Mouse (Mus musculus) limb, embryonic 12.5 days (tissue): ENCODE measurements around the gene Mphosph6. TPM values are rescaled to one million over a fixed set of nuclear protein-coding genes. Genes with fewer than 3 reads are reported as not detected.

Experiments used
- ATAC-seq: fragments of 200-750 bp; cut with Nextera tagmentation; 2 replicates; pipeline ENCODE4 v1.8.0; 2017; ENCODE audit warnings: low read depth, moderate TSS enrichment; ENCODE audit not compliant: insufficient number of reproducible peaks, insufficient read depth, low FRiP score, low TSS enrichment
- H3K27ac ChIP-seq: fragments of 300-500 bp; sonication (generic); 2 replicates; pipeline ENCODE4 v1.5.1; 2016; ENCODE audit warnings: mild to moderate bottlenecking, moderate library complexity
- H3K27me3 ChIP-seq: fragments of 300-500 bp; sonication (generic); 2 replicates; pipeline ENCODE4 v1.6.1; 2016; ENCODE audit warnings: mild to moderate bottlenecking, moderate library complexity
- H3K36me3 ChIP-seq: fragments of 300-500 bp; sonication (generic); 2 replicates; pipeline ENCODE4 v1.6.1; 2016; ENCODE audit warnings: mild to moderate bottlenecking, moderate library complexity
- H3K4me1 ChIP-seq: fragments of 300-500 bp; sonication (generic); replicated peaks from 2 replicates; pipeline ENCODE4 v1.6.1; 2016
- H3K4me2 ChIP-seq: fragments of 300-500 bp; sonication (generic); 2 replicates; pipeline ENCODE4 v1.6.1; 2016; ENCODE audit warnings: mild to moderate bottlenecking, moderate library complexity
- H3K4me3 ChIP-seq: fragments of 300-500 bp; sonication (generic); replicated peaks from 2 replicates; pipeline ENCODE4 v1.5.1; 2016; ENCODE audit warnings: mild to moderate bottlenecking
- H3K9ac ChIP-seq: fragments of 300-500 bp; sonication (generic); replicated peaks from 2 replicates; pipeline ENCODE4 v1.6.1; 2016; ENCODE audit warnings: mild to moderate bottlenecking, moderate library complexity
- H3K9me3 ChIP-seq: fragments of 300-500 bp; sonication (generic); 2 replicates; pipeline ENCODE4 v1.6.1; 2016; ENCODE audit warnings: mild to moderate bottlenecking, moderate library complexity
- WGBS: fragments of 180-500 bp; shearing (Covaris S2); methylation state at CpG from one replicate; pipeline ENCODE4 v1.1.7; 2016; 5-methylcytosine and 5-hydroxymethylcytosine counted together
- polyA plus RNA-seq: library from polyadenylated mRNA; unstranded; fragments of >200 nt; fragmentation: Nextera tagmentation; extraction: Ambion mirVana; gene quantifications from 2 replicates; pipeline ENCODE4 v1.2.1, GENCODE M21; 2016

The Mphosph6 gene
- polyA plus RNA-seq, 1 experiment from 2014 or later: 56.2 TPM

GRCm38 (mm10) chr8:117792616-117793144, 9.1 kb downstream of the Mphosph6 start:
- H3K36me3 ChIP-seq: peaks cover 99% of the 10 kb centered on the region
- H3K9me3 ChIP-seq: no peaks in the 10 kb centered on the region
- H3K4me3 ChIP-seq: no peak overlapping the region
- no peak overlapping the region for H3K9ac ChIP-seq
- no peak overlapping the region for H3K4me2 ChIP-seq
- H3K27ac ChIP-seq: no peak overlapping the region
- H3K4me1 ChIP-seq: peaks cover 16% of the 10 kb centered on the region
- 87% methylated on average over 19 of the region's 19 CpGs for WGBS
- ATAC-seq: no peak
- H3K27me3 ChIP-seq: no peaks in the 10 kb centered on the region

- no peak for ATAC-seq
- Histone ChIP-seq H3K4me2 (no peak overlapping the region), H3K27me3 (no peaks in the 10 kb centered on the region), H3K36me3 (peaks cover 47% of the 10 kb centered on the region), H3K9ac (no peak overlapping the region), H3K4me3 (no peak overlapping the region), H3K27ac (no peak overlapping the region), H3K9me3 (peaks cover 11% of the 10 kb centered on the region), H3K4me1 (0 out of 2 replicates have a peak, but pooled peaks cover 1% of the 10 kb centered on the region)
- WGBS: 89% methylated on average over 3 of the region's 3 CpGs
Measured at GRCm38 (mm10) chr8:117786428-117786827, 15.3 kb downstream of the Mphosph6 start.

- Histone ChIP-seq H3K9ac (no peak overlapping the region), H3K36me3 (peaks cover 13% of the 10 kb centered on the region; the same call in 1 of the 2 replicates), H3K9me3 (peaks cover 11% of the 10 kb centered on the region), H3K4me1 (0 out of 2 replicates have a peak, but pooled peaks cover 4% of the 10 kb centered on the region), H3K4me2 (no peak overlapping the region), H3K27me3 (no peaks in the 10 kb centered on the region), H3K4me3 (no peak overlapping the region), H3K27ac (no peak overlapping the region)
- 94% methylated on average over 7 of the region's 7 CpGs for WGBS
- ATAC-seq: no peak
Measured at GRCm38 (mm10) chr8:117783021-117783420, 18.7 kb downstream of the Mphosph6 start.

GRCm38 (mm10) chr8:117781375-117782129, 20.2 kb downstream of the Mphosph6 start:
- Histone ChIP-seq H3K9ac (no peak overlapping the region), H3K27ac (no peak overlapping the region), H3K27me3 (no peaks in the 10 kb centered on the region), H3K4me3 (no peak overlapping the region), H3K36me3 (no peaks in the 10 kb centered on the region), H3K4me1 (0 out of 2 replicates have a peak, but pooled peaks cover 4% of the 10 kb centered on the region), H3K9me3 (peaks cover under 1% of the 10 kb centered on the region; the same call in 1 of the 2 replicates), H3K4me2 (no peak overlapping the region)
- WGBS: 56% methylated on average over 6 of the region's 6 CpGs
- ATAC-seq: no peak

- H3K27me3 ChIP-seq: no peaks in the 10 kb centered on the region; the same call in 1 of the 2 replicates
- ATAC-seq: no peak
- H3K9ac ChIP-seq: no peak overlapping the region
- 87% methylated on average over 6 of the region's 6 CpGs for WGBS
- H3K9me3 ChIP-seq: no peaks in the 10 kb centered on the region
- no peak overlapping the region for H3K27ac ChIP-seq
- no peaks in the 10 kb centered on the region for H3K36me3 ChIP-seq
- H3K4me2 ChIP-seq: no peak overlapping the region
- no peak overlapping the region for H3K4me3 ChIP-seq
- H3K4me1 ChIP-seq: 0 out of 2 replicates have a peak, but pooled peaks cover 4% of the 10 kb centered on the region
Measured at GRCm38 (mm10) chr8:117779344-117779743, 22.4 kb downstream of the Mphosph6 start.

- ATAC-seq: no peak
- Histone ChIP-seq H3K27ac (no peak overlapping the region), H3K9me3 (no peaks in the 10 kb centered on the region), H3K4me1 (0 out of 2 replicates have a peak, but pooled peaks cover 4% of the 10 kb centered on the region), H3K4me3 (no peak overlapping the region), H3K9ac (no peak overlapping the region), H3K27me3 (no peaks in the 10 kb centered on the region; the same call in 1 of the 2 replicates), H3K4me2 (no peak overlapping the region), H3K36me3 (no peaks in the 10 kb centered on the region)
- 69% methylated on average over 11 of the region's 11 CpGs for WGBS
Measured at GRCm38 (mm10) chr8:117778531-117779322, 23.0 kb downstream of the Mphosph6 start.

- H3K27me3 ChIP-seq: no peaks in the 10 kb centered on the region; the same call in 1 of the 2 replicates
- WGBS: 86% methylated on average over 10 of the region's 10 CpGs
- H3K4me3 ChIP-seq: no peak overlapping the region
- H3K27ac ChIP-seq: no peak overlapping the region
- H3K4me1 ChIP-seq: no peaks in the 10 kb centered on the region
- no peak overlapping the region for H3K9ac ChIP-seq
- H3K4me2 ChIP-seq: no peak overlapping the region
- no peak for ATAC-seq
- H3K9me3 ChIP-seq: no peaks in the 10 kb centered on the region
- H3K36me3 ChIP-seq: no peaks in the 10 kb centered on the region
Measured at GRCm38 (mm10) chr8:117776075-117776474, 25.7 kb downstream of the Mphosph6 start.

GRCm38 (mm10) chr8:117775626-117776025, 26.1 kb downstream of the Mphosph6 start:
- no peak overlapping the region for H3K27ac ChIP-seq
- no peaks in the 10 kb centered on the region; the same call in 1 of the 2 replicates for H3K27me3 ChIP-seq
- no peaks in the 10 kb centered on the region for H3K9me3 ChIP-seq
- no peaks in the 10 kb centered on the region for H3K4me1 ChIP-seq
- H3K9ac ChIP-seq: no peak overlapping the region
- WGBS: 43% methylated on average over 10 of the region's 10 CpGs
- ATAC-seq: no peak
- H3K36me3 ChIP-seq: no peaks in the 10 kb centered on the region
- H3K4me3 ChIP-seq: no peak overlapping the region
- no peak overlapping the region for H3K4me2 ChIP-seq

- no peak overlapping the region for H3K9ac ChIP-seq
- no peaks in the 10 kb centered on the region for H3K36me3 ChIP-seq
- H3K4me3 ChIP-seq: no peak overlapping the region
- no peak for ATAC-seq
- WGBS: 53% methylated on average over 2 of the region's 2 CpGs
- no peak overlapping the region for H3K27ac ChIP-seq
- H3K4me2 ChIP-seq: no peak overlapping the region
- H3K4me1 ChIP-seq: no peaks in the 10 kb centered on the region
- no peaks in the 10 kb centered on the region for H3K9me3 ChIP-seq
- H3K27me3 ChIP-seq: no peaks in the 10 kb centered on the region; the same call in none of the 2 replicates
Measured at GRCm38 (mm10) chr8:117772597-117772996, 29.1 kb downstream of the Mphosph6 start.

- H3K4me3 ChIP-seq: no peak overlapping the region
- H3K9me3 ChIP-seq: no peaks in the 10 kb centered on the region
- H3K36me3 ChIP-seq: no peaks in the 10 kb centered on the region
- H3K4me2 ChIP-seq: no peak overlapping the region
- no peak for ATAC-seq
- H3K4me1 ChIP-seq: no peaks in the 10 kb centered on the region
- H3K9ac ChIP-seq: no peak overlapping the region
- H3K27ac ChIP-seq: no peak overlapping the region
- no peaks in the 10 kb centered on the region; the same call in none of the 2 replicates for H3K27me3 ChIP-seq
- WGBS: 59% methylated on average over 2 of the region's 2 CpGs
Measured at GRCm38 (mm10) chr8:117772126-117772525, 29.6 kb downstream of the Mphosph6 start.
